Mouse (Mus musculus): Measurements from ENCODE around the gene Tns1. TPM values are rescaled to one million over a fixed set of nuclear protein-coding genes. Genes with fewer than 3 reads are reported as not detected.

The Tns1 gene
- polyA plus RNA-seq, 1 experiment: not detected

DNA sequence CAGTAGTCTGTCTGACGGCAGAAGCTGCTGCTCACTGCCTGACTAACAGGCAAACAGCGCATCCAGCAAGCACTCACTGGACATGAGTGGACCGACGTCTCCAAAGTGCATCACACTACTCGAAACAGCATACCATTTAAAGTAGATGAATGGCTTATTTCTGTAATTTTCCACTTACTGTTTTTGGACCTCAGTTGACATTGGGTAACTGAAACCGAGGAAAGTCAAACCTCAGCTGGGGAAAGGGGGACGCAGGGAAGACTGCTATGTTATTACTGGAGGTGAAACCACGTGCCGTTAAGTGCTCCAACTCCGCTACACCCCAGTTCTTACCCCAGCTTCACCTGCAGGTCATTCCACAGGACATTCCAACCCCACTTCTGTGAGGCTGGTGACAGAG is 111.5 kb downstream of the Tns1 start:
- Histone ChIP-seq H3K27ac (ENCODE audit: insufficient read depth, low read depth, low read length) (no peak overlapping the region), H3K4me3 (ENCODE audit: insufficient read depth, low read depth, low read length) (no peak overlapping the region), H3K4me1 (ENCODE audit: control insufficient read depth, insufficient read depth, low read length) (peaks cover 21% of the 10 kb centered on the region)
- WGBS: 89% methylated on average over 10 of the region's 10 CpGs
- TF ChIP-seq POLR2A (IDR thresholded peaks at IDR 0.05; ENCODE audit: insufficient read depth, low read depth, low read length) (no peak), CTCF (IDR thresholded peaks at IDR 0.05; ENCODE audit: insufficient read depth, low read depth, low read length) (no peak)

DNA sequence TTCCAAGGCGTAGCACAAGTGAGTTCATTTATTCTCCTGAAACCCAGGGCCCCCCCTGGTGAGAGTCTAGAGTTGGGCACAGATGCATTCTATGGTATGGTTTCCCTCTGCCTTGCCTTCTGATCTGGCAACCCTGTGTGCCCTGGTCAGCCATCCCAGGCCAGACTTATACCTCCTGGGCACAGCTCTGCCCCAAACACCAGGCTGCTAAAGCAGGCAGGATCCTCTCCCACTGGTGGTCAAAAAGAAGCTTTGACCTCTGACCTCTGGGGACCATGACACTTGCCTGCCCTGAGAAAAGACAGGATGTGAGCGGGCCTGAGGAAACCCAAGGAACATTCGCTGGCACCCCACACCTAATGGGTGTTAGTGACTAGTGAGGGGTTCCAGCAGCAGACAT is 114.8 kb downstream of the Tns1 start:
- 99% methylated on average over 3 of the region's 3 CpGs for WGBS
- TF ChIP-seq POLR2A (IDR thresholded peaks at IDR 0.05; ENCODE audit: insufficient read depth, low read depth, low read length): no peak

DNA sequence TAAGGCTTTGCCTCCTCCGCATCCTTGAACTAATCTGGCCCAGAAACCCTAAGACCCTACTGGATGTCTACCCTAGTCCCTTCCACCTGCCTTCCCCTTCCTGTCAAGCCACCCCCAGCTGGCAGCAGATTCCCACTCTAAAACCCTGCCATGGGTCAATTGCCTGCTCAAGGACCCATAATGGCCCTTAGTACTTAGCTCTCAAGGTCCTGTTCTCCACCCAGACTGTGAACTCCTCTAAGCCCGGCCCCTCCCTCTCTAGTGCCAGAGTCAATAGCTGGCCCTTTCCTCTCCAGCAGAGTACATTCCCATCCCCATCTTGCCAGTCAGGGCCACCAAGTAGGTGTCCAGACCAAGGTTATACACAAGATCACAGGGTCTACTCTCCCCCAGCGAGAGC is 115.3 kb downstream of the Tns1 start:
- Histone ChIP-seq H3K27ac (ENCODE audit: insufficient read depth, low read depth, low read length) (no peak overlapping the region), H3K4me1 (ENCODE audit: control insufficient read depth, insufficient read depth, low read length) (peaks cover 13% of the 10 kb centered on the region), H3K4me3 (ENCODE audit: insufficient read depth, low read depth, low read length) (no peak overlapping the region)
- WGBS: 95% methylated on average over 3 of the region's 3 CpGs
- TF ChIP-seq POLR2A (IDR thresholded peaks at IDR 0.05; ENCODE audit: insufficient read depth, low read depth, low read length) (no peak), CTCF (IDR thresholded peaks at IDR 0.05; ENCODE audit: insufficient read depth, low read depth, low read length) (no peak)

More for the DNA sequence above, 114.8 kb downstream of the Tns1 start:
- Histone ChIP-seq H3K27ac (ENCODE audit: insufficient read depth, low read depth, low read length) (no peak overlapping the region), H3K4me1 (ENCODE audit: control insufficient read depth, insufficient read depth, low read length) (peaks cover 15% of the 10 kb centered on the region), H3K4me3 (ENCODE audit: insufficient read depth, low read depth, low read length) (no peak overlapping the region)

DNA sequence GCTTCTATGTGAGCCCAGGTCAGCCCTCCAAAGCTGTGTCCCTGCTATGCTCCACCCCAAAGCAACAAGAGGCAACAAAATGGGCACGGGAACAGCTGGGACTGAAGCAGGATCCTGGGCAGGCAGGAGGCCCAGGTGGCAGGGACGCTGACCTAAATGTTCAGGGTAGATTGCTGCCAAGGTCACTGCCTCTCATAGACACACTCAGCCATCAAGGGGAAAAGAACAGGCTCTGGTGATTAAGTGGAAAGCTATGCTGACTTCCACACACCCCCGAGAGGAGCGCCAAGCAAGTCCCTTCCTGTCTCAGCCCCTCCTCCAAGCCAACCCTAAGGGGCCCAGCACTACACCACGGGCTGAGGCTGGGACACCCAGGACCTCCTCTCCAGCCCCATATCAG is 115.8 kb downstream of the Tns1 start:
- peak overlapping the region; percentile 31 for H3K27ac ChIP-seq (ENCODE audit: insufficient read depth, low read depth, low read length)
- peaks cover 13% of the 10 kb centered on the region for H3K4me1 ChIP-seq (ENCODE audit: control insufficient read depth, insufficient read depth, low read length)
- 63% methylated on average over 5 of the region's 5 CpGs for WGBS
- H3K4me3 ChIP-seq (ENCODE audit: insufficient read depth, low read depth, low read length): no peak overlapping the region
- TF ChIP-seq POLR2A (IDR thresholded peaks at IDR 0.05; ENCODE audit: insufficient read depth, low read depth, low read length): no peak
- TF ChIP-seq CTCF (IDR thresholded peaks at IDR 0.05; ENCODE audit: insufficient read depth, low read depth, low read length): no peak

DNA sequence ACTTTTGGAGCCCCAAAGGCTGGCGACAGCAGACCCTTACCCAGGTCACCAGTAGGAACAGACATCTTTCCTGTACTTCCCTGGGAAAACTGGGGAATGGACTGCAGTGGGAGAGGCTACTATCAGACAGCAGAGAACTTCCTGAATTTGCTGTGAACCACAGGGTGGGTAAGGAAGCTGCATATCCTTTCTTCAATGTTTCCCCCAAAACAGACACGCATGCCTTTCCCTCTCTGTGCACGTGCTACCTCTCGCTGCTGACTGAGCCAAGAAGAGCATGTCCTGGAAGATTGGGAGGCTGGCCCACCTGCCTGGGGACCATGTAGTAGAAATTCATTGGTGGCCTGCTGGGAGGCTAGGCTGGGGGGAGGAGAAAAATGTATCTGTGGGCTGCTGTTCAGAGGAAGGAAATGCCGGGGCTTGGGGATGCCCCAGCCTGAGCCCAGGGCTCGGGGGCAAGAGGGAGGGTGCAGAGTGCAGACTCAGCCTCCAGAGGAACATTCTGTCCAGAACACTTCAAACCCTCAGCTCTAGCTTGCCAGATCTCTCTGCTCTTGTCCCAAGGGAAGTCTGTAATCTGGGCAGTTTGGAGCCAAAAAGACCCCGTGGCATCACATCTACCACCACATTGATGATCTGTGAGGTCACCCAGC is 116.7 kb downstream of the Tns1 start:
- no peak overlapping the region for H3K27ac ChIP-seq (ENCODE audit: insufficient read depth, low read depth, low read length)
- H3K4me3 ChIP-seq (ENCODE audit: insufficient read depth, low read depth, low read length): no peak overlapping the region
- TF ChIP-seq POLR2A (IDR thresholded peaks at IDR 0.05; ENCODE audit: insufficient read depth, low read depth, low read length) (no peak), CTCF (IDR thresholded peaks at IDR 0.05; ENCODE audit: insufficient read depth, low read depth, low read length) (no peak)
- H3K4me1 ChIP-seq (ENCODE audit: control insufficient read depth, insufficient read depth, low read length): peaks cover 13% of the 10 kb centered on the region
- WGBS: 74% methylated on average over 7 of the region's 7 CpGs

DNA sequence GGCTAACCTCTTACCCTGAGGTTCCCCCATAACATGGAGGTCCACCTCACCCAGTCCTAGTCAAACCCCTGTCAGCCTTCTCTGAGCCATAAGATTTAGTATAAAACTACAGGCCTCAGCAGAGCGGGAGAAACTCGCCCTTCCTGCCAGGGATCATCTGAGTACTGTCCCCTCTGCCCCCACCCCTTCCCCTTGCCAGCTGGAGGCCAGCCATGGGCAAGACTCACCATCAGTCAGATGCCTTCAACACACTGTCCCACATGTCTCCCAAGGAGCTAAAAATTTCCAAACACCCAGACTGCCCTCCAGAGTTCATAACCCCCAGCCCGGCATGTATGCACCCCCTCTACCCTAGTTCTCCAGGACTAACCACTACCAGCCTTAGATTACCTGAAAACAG is 119.2 kb downstream of the Tns1 start:
- Histone ChIP-seq H3K4me1 (ENCODE audit: control insufficient read depth, insufficient read depth, low read length) (peaks cover 19% of the 10 kb centered on the region), H3K4me3 (ENCODE audit: insufficient read depth, low read depth, low read length) (no peak overlapping the region), H3K27ac (ENCODE audit: insufficient read depth, low read depth, low read length) (no peak overlapping the region)
- no peak for TF ChIP-seq CTCF (IDR thresholded peaks at IDR 0.05; ENCODE audit: insufficient read depth, low read depth, low read length)
- no peak for TF ChIP-seq POLR2A (IDR thresholded peaks at IDR 0.05; ENCODE audit: insufficient read depth, low read depth, low read length)
- WGBS: 70% methylated on average over 3 of the region's 3 CpGs

DNA sequence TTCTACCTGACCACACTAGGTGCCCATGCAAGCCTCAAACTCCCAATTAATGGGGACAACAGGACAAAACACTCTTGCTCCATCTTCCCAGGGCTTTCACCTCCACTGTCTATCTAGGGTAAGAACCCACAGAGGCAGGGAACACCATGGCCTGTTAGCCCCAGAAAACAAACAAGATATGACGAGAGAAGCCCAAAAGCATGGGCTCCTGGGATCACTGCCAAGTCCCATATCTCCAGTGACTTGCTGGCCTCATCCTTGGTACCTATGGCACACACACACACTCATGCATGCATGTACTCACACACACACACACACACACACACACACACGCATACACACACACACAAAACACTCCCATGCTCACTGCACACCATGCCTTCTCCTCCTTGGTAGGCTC is 120.5 kb downstream of the Tns1 start:
- Histone ChIP-seq H3K4me1 (ENCODE audit: control insufficient read depth, insufficient read depth, low read length) (peaks cover 22% of the 10 kb centered on the region), H3K27ac (ENCODE audit: insufficient read depth, low read depth, low read length) (no peak overlapping the region), H3K4me3 (ENCODE audit: insufficient read depth, low read depth, low read length) (no peak overlapping the region)
- 77% methylated on average over 2 of the region's 2 CpGs for WGBS
- TF ChIP-seq CTCF (IDR thresholded peaks at IDR 0.05; ENCODE audit: insufficient read depth, low read depth, low read length) (no peak), POLR2A (IDR thresholded peaks at IDR 0.05; ENCODE audit: insufficient read depth, low read depth, low read length) (no peak)

DNA sequence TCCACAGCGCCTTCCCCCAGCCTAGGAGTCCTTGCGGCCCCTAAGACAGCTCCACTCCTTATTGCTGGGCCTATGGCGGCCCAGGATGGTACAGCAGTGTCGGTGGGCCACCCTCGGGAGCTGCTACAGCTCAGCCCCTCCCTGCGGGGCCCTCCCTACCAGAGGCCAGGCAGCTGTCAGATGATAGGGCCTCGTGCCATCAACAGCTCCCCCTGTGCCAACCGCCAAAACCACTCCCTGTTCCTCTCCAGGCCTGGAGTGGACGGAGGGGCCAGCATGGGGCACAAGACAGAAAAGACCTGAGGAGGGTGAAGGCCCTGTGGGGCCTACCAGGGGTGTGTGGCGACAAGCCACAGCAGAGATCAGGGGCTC is 122.8 kb downstream of the Tns1 start:
- TF ChIP-seq CTCF (IDR thresholded peaks at IDR 0.05; ENCODE audit: insufficient read depth, low read depth, low read length) (no peak), POLR2A (IDR thresholded peaks at IDR 0.05; ENCODE audit: insufficient read depth, low read depth, low read length) (no peak)
- H3K4me1 ChIP-seq (ENCODE audit: control insufficient read depth, insufficient read depth, low read length): peaks cover 19% of the 10 kb centered on the region
- H3K27ac ChIP-seq (ENCODE audit: insufficient read depth, low read depth, low read length): no peak overlapping the region
- H3K4me3 ChIP-seq (ENCODE audit: insufficient read depth, low read depth, low read length): no peak overlapping the region
- 81% methylated on average over 10 of the region's 10 CpGs for WGBS

DNA sequence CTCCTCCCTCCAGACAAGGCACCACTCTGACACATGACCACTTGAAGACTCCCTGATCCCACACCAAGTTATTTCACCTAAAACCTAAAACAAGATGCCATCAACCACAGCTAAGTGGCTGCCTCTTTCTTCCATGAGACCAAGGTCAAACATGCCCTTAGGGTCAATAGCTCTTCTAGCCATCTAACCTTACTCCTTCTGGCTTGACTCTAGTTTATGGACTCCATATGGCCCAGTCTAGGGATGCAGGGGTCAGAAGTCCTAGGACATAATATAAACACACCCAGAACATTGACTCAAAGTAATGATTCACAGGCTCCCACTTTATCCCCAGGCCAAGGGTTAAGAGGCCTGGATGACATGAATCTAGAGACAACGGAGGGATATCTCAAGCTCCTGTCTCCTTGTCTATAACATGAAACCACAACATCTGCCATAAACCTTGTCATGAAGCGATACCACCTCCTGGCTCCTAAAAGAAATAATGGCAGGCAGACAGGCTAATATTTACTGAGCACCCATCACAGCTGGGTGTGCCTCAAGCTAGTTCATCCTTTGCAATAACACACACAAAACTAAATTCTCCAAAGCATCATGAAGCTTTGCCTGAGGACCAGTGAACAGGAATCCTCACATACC is 123.3 kb downstream of the Tns1 start:
- 98% methylated on average over 2 of the region's 2 CpGs for WGBS
- Histone ChIP-seq H3K27ac (ENCODE audit: insufficient read depth, low read depth, low read length) (no peak overlapping the region), H3K4me3 (ENCODE audit: insufficient read depth, low read depth, low read length) (no peak overlapping the region)

More for the DNA sequence above, 123.3 kb downstream of the Tns1 start:
- TF ChIP-seq CTCF (IDR thresholded peaks at IDR 0.05; ENCODE audit: insufficient read depth, low read depth, low read length): no peak
- TF ChIP-seq POLR2A (IDR thresholded peaks at IDR 0.05; ENCODE audit: insufficient read depth, low read depth, low read length): no peak
- peaks cover 19% of the 10 kb centered on the region for H3K4me1 ChIP-seq (ENCODE audit: control insufficient read depth, insufficient read depth, low read length)
